Mouse (Mus musculus): ENCODE results near the gene Bpifa6. TPM values are rescaled to one million over a fixed set of nuclear protein-coding genes. Genes with fewer than 3 reads are reported as not detected.

Bpifa6 gene
- polyA plus RNA-seq, 1 experiment from 2014 or later: not detected

Other genes starting within 250 kb of the Bpifa6 start
- gene Mapre1, start 233.7 kb upstream of the Bpifa6 start, polyA plus RNA-seq (2015; fragmentation: Nextera tagmentation; extraction: Ambion mirVana): 257 and 262 TPM in 2 replicates
- gene Efcab8, start 195.0 kb upstream of the Bpifa6 start, polyA plus RNA-seq (2015; fragmentation: Nextera tagmentation; extraction: Ambion mirVana): 0.08 TPM in 1 of 2 replicates, not detected in the other
- gene Sun5, start 103.9 kb upstream of the Bpifa6 start, polyA plus RNA-seq (2015; fragmentation: Nextera tagmentation; extraction: Ambion mirVana): not detected in 2 replicates
- gene Bpifb2, start 99.9 kb upstream of the Bpifa6 start, polyA plus RNA-seq (2015; fragmentation: Nextera tagmentation; extraction: Ambion mirVana): not detected in 2 replicates
- not detected in 2 replicates for gene Bpifb6, start 74.6 kb upstream of the Bpifa6 start, polyA plus RNA-seq (2015; fragmentation: Nextera tagmentation; extraction: Ambion mirVana)
- not detected in 2 replicates for gene Bpifb3, start 56.7 kb upstream of the Bpifa6 start, polyA plus RNA-seq (2015; fragmentation: Nextera tagmentation; extraction: Ambion mirVana)
- gene Bpifb4, start 36.7 kb upstream of the Bpifa6 start, polyA plus RNA-seq (2015; fragmentation: Nextera tagmentation; extraction: Ambion mirVana): not detected in 2 replicates
- not detected in 2 replicates for gene Bpifa2, start 33.3 kb downstream of the Bpifa6 start, polyA plus RNA-seq (2015; fragmentation: Nextera tagmentation; extraction: Ambion mirVana)
- gene Bpifa3, start 155.4 kb downstream of the Bpifa6 start, polyA plus RNA-seq (2015; fragmentation: Nextera tagmentation; extraction: Ambion mirVana): not detected in 2 replicates
- gene Bpifa1, start 167.9 kb downstream of the Bpifa6 start, polyA plus RNA-seq (2015; fragmentation: Nextera tagmentation; extraction: Ambion mirVana): 2.2 and 18.2 TPM in 2 replicates
- not detected in 2 replicates for gene Bpifa5, start 187.7 kb downstream of the Bpifa6 start, polyA plus RNA-seq (2015; fragmentation: Nextera tagmentation; extraction: Ambion mirVana)
- 0.90 and 1.6 TPM in 2 replicates for gene Bpifb1, start 215.9 kb downstream of the Bpifa6 start, polyA plus RNA-seq (2015; fragmentation: Nextera tagmentation; extraction: Ambion mirVana)
- 1.0 and 1.2 TPM in 2 replicates for gene Bpifb5, start 248.8 kb downstream of the Bpifa6 start, polyA plus RNA-seq (2015; fragmentation: Nextera tagmentation; extraction: Ambion mirVana)